In genomic region chr8:84797971-84798370, GRCm38 (mm10) we compare ENCODE assay signal across 10 mouse cellular contexts. TPM values are rescaled to one million over a fixed set of nuclear protein-coding genes. Genes with fewer than 3 reads are reported as not detected.
DNase-seq lines count a peak whose midpoint lies in the region; ATAC-seq and TF ChIP-seq lines count a peak whose summit lies in the region.
"Had no signal": no experiment of that assay in that cellular context is flagged by ENCODE, and none has a peak within 500 bp of the region (broad histone marks: within the 10 kb centered on the region; RNA-seq: fewer than 3 reads in every experiment).

No protein-coding gene starts in this region.

- ATAC-seq in heart, embryonic 12.5 days (ENCODE audit: insufficient number of reproducible peaks, low FRiP score): no peak
- no peak for ATAC-seq in lung, postnatal 0 days
- ATAC-seq in heart, postnatal 0 days (ENCODE audit: insufficient read depth, low read depth): no peak
- no peak for ATAC-seq in neural tube, embryonic 15.5 days (ENCODE audit: low FRiP score)

- peak overlapping the region; percentile 90; the same call in 1 of the 2 replicates for H3K4me3 ChIP-seq in heart, embryonic 12.5 days
- no peak overlapping the region for H3K4me3 ChIP-seq in lung, postnatal 0 days (ENCODE audit: low read depth, low read length)
- no peak overlapping the region; the same call in 1 of the 2 replicates for H3K4me3 ChIP-seq in heart, postnatal 0 days (ENCODE audit: low read depth, low read length)
- H3K4me3 ChIP-seq in neural tube, embryonic 15.5 days (replicated peaks): peak overlapping the region; percentile 58

- TF ChIP-seq CTCF in lung, postnatal 0 days (IDR thresholded peaks at IDR 0.05): no peak
- TF ChIP-seq CTCF in heart, postnatal 0 days (IDR thresholded peaks at IDR 0.05; ENCODE audit: low read depth): no peak

- H3K9ac ChIP-seq in heart, embryonic 12.5 days: peak overlapping the region; percentile 37
- 0 out of 2 replicates have a peak overlapping the region, but pooled peaks have one; percentile 12 for H3K9ac ChIP-seq in lung, postnatal 0 days (replicated peaks; ENCODE audit: low read depth)
- H3K9ac ChIP-seq in heart, postnatal 0 days (replicated peaks; ENCODE audit: low read depth, low read length): no peak overlapping the region
- no peak overlapping the region; the same call in 1 of the 2 replicates for H3K9ac ChIP-seq in neural tube, embryonic 15.5 days (replicated peaks)

- 72% methylated on average over 6 of the region's 6 CpGs for WGBS in heart, embryonic 12.5 days
- 69% methylated on average over 6 of the region's 6 CpGs for WGBS in lung, postnatal 0 days
- 85% methylated on average over 6 of the region's 6 CpGs for WGBS in heart, postnatal 0 days
- 64% methylated on average over 6 of the region's 6 CpGs for WGBS in neural tube, embryonic 15.5 days

- no peak for TF ChIP-seq EP300 in lung, postnatal 0 days (IDR thresholded peaks at IDR 0.05)
- no peak for TF ChIP-seq EP300 in heart, postnatal 0 days (IDR thresholded peaks at IDR 0.05; ENCODE audit: low read depth)

- H3K4me1 ChIP-seq in heart, embryonic 12.5 days (replicated peaks): peaks cover 27% of the 10 kb centered on the region
- peaks cover 8% of the 10 kb centered on the region for H3K4me1 ChIP-seq in lung, postnatal 0 days (ENCODE audit: insufficient read depth, low read depth, low read length)
- H3K4me1 ChIP-seq in heart, postnatal 0 days (ENCODE audit: control insufficient read depth, insufficient read depth): peaks cover 16% of the 10 kb centered on the region
- peaks cover 59% of the 10 kb centered on the region for H3K4me1 ChIP-seq in neural tube, embryonic 15.5 days

- peaks cover 4% of the 10 kb centered on the region; the same call in 1 of the 2 replicates for H3K36me3 ChIP-seq in heart, embryonic 12.5 days
- H3K36me3 ChIP-seq in lung, postnatal 0 days (ENCODE audit: insufficient read depth, low read length): 0 out of 2 replicates have a peak, but pooled peaks cover 6% of the 10 kb centered on the region
- peaks cover 10% of the 10 kb centered on the region; the same call in 1 of the 2 replicates for H3K36me3 ChIP-seq in heart, postnatal 0 days (replicated peaks; ENCODE audit: control insufficient read depth, insufficient read depth, low read length)
- no peaks in the 10 kb centered on the region for H3K36me3 ChIP-seq in neural tube, embryonic 15.5 days

- no peak for DNase-seq in heart, adult 8-10 months (ENCODE audit: low spot score)
- no peak for DNase-seq in lung, postnatal 0 days (ENCODE audit: low spot score)
- no peak for DNase-seq in lung, postnatal 14 days
- DNase-seq in heart, postnatal 0 days (ENCODE audit: low spot score): no peak
- no peak for DNase-seq in kidney, adult 8-10 months
- DNase-seq in thymus, postnatal 4 days: no peak
- DNase-seq: adrenal gland, postnatal 14 days; kidney, adult 11 months had no signal

- H3K27me3 ChIP-seq in heart, embryonic 12.5 days (replicated peaks): peaks cover 87% of the 10 kb centered on the region
- H3K27me3 ChIP-seq in lung, postnatal 0 days (replicated peaks; ENCODE audit: insufficient read depth, low read length): no peaks in the 10 kb centered on the region
- H3K27me3 ChIP-seq in heart, postnatal 0 days (ENCODE audit: control insufficient read depth, insufficient read depth, low read length): no peaks in the 10 kb centered on the region
- peaks cover 81% of the 10 kb centered on the region for H3K27me3 ChIP-seq in neural tube, embryonic 15.5 days (replicated peaks)

- no peaks in the 10 kb centered on the region for H3K9me3 ChIP-seq in heart, embryonic 12.5 days (replicated peaks)
- no peaks in the 10 kb centered on the region for H3K9me3 ChIP-seq in lung, postnatal 0 days (ENCODE audit: low read length)
- H3K9me3 ChIP-seq in heart, postnatal 0 days (replicated peaks; ENCODE audit: control insufficient read depth, low read length): no peaks in the 10 kb centered on the region
- no peaks in the 10 kb centered on the region for H3K9me3 ChIP-seq in neural tube, embryonic 15.5 days (replicated peaks)

- H3K4me2 ChIP-seq in heart, embryonic 12.5 days: peak overlapping the region; percentile 96
- no peak overlapping the region for H3K4me2 ChIP-seq in lung, postnatal 0 days (replicated peaks; ENCODE audit: low read depth, low read length)
- peak overlapping the region; percentile 72; the same call in 1 of the 2 replicates for H3K4me2 ChIP-seq in heart, postnatal 0 days (ENCODE audit: low read depth, low read length)
- peak overlapping the region; percentile 98 for H3K4me2 ChIP-seq in neural tube, embryonic 15.5 days

- H3K27ac ChIP-seq in heart, embryonic 12.5 days (ENCODE audit: poor library complexity, severe bottlenecking): no peak overlapping the region
- H3K27ac ChIP-seq in lung, postnatal 0 days (ENCODE audit: low read length): no peak overlapping the region
- no peak overlapping the region for H3K27ac ChIP-seq in heart, postnatal 0 days (ENCODE audit: low read depth)
- peak overlapping the region; percentile 83 for H3K27ac ChIP-seq in neural tube, embryonic 15.5 days (replicated peaks)

RNA-seq across cellular contexts. Expression of gene Nfix, which starts 2.2 kb away (rescaled TPM):
- 9.2 and 10.9 TPM in 2 replicates for polyA plus RNA-seq in heart, embryonic 12.5 days (2016; fragmentation: Nextera tagmentation; extraction: Ambion mirVana)
- total RNA-seq in heart, adult 8-10 months (2022): 100 to 1,000 TPM; 288 to 356 (median 295) TPM
- 38.8 and 45.1 TPM in 2 replicates for polyA plus RNA-seq in lung, postnatal 0 days (2015; fragmentation: Nextera tagmentation; extraction: Ambion mirVana)
- 41.9 and 48.5 TPM in 2 replicates for total RNA-seq in heart, postnatal 0 days (2014; rRNA removed; ENCODE audit: low replicate concordance)
- polyA plus RNA-seq in heart, postnatal 0 days (2015; fragmentation: Nextera tagmentation; extraction: Ambion mirVana): 18.2 TPM in 2 replicates
- polyA plus RNA-seq in neural tube, embryonic 15.5 days (2015; fragmentation: Nextera tagmentation; extraction: Ambion mirVana): 60.3 and 70.5 TPM in 2 replicates

RNA-seq across cellular contexts. Expression of gene Dand5, which starts 24.7 kb away (rescaled TPM):
- polyA plus RNA-seq in heart, embryonic 12.5 days (2016; fragmentation: Nextera tagmentation; extraction: Ambion mirVana): 4.6 and 6.2 TPM in 2 replicates
- 10 to 100 TPM; 10.3 to 13.2 (median 12.0) TPM for total RNA-seq in heart, adult 8-10 months (2022)
- polyA plus RNA-seq in lung, postnatal 0 days (2015; fragmentation: Nextera tagmentation; extraction: Ambion mirVana): 6.2 and 6.8 TPM in 2 replicates
- 2.1 and 15.4 TPM in 2 replicates for total RNA-seq in heart, postnatal 0 days (2014; rRNA removed; ENCODE audit: low replicate concordance)
- 6.2 and 8.0 TPM in 2 replicates for polyA plus RNA-seq in heart, postnatal 0 days (2015; fragmentation: Nextera tagmentation; extraction: Ambion mirVana)
- polyA plus RNA-seq in neural tube, embryonic 15.5 days (2015; fragmentation: Nextera tagmentation; extraction: Ambion mirVana): 15.7 and 17.2 TPM in 2 replicates

RNA-seq across cellular contexts. Expression of gene Gadd45gip1, which starts 33.4 kb away (rescaled TPM):
- 50.9 and 52.1 TPM in 2 replicates for polyA plus RNA-seq in heart, embryonic 12.5 days (2016; fragmentation: Nextera tagmentation; extraction: Ambion mirVana)
- total RNA-seq in heart, adult 8-10 months (2022): 10 to 100 TPM; 31.0 to 34.9 (median 33.1) TPM
- polyA plus RNA-seq in lung, postnatal 0 days (2015; fragmentation: Nextera tagmentation; extraction: Ambion mirVana): 24.4 and 24.8 TPM in 2 replicates
- total RNA-seq in heart, postnatal 0 days (2014; rRNA removed; ENCODE audit: low replicate concordance): 47.1 and 49.8 TPM in 2 replicates
- polyA plus RNA-seq in heart, postnatal 0 days (2015; fragmentation: Nextera tagmentation; extraction: Ambion mirVana): 48.1 and 50.0 TPM in 2 replicates
- polyA plus RNA-seq in neural tube, embryonic 15.5 days (2015; fragmentation: Nextera tagmentation; extraction: Ambion mirVana): 44.3 and 45.1 TPM in 2 replicates

RNA-seq across cellular contexts. Expression of gene Rad23a, which starts 42.5 kb away (rescaled TPM):
- polyA plus RNA-seq in heart, embryonic 12.5 days (2016; fragmentation: Nextera tagmentation; extraction: Ambion mirVana): 129 and 131 TPM in 2 replicates
- total RNA-seq in heart, adult 8-10 months (2022): 10 to 100 TPM; 82.8 to 92.9 (median 89.3) TPM
- polyA plus RNA-seq in lung, postnatal 0 days (2015; fragmentation: Nextera tagmentation; extraction: Ambion mirVana): 77.9 and 85.7 TPM in 2 replicates
- total RNA-seq in heart, postnatal 0 days (2014; rRNA removed; ENCODE audit: low replicate concordance): 89.2 and 126 TPM in 2 replicates
- 111 and 125 TPM in 2 replicates for polyA plus RNA-seq in heart, postnatal 0 days (2015; fragmentation: Nextera tagmentation; extraction: Ambion mirVana)
- 71.3 and 98.0 TPM in 2 replicates for polyA plus RNA-seq in neural tube, embryonic 15.5 days (2015; fragmentation: Nextera tagmentation; extraction: Ambion mirVana)

RNA-seq across cellular contexts. Expression of gene Calr, which starts 48.8 kb away (rescaled TPM):
- polyA plus RNA-seq in heart, embryonic 12.5 days (2016; fragmentation: Nextera tagmentation; extraction: Ambion mirVana): 747 and 767 TPM in 2 replicates
- 100 to 1,000 TPM; 330 to 410 (median 343) TPM for total RNA-seq in heart, adult 8-10 months (2022)
- polyA plus RNA-seq in lung, postnatal 0 days (2015; fragmentation: Nextera tagmentation; extraction: Ambion mirVana): 318 and 405 TPM in 2 replicates
- 211 and 235 TPM in 2 replicates for total RNA-seq in heart, postnatal 0 days (2014; rRNA removed; ENCODE audit: low replicate concordance)
- 201 and 266 TPM in 2 replicates for polyA plus RNA-seq in heart, postnatal 0 days (2015; fragmentation: Nextera tagmentation; extraction: Ambion mirVana)
- polyA plus RNA-seq in neural tube, embryonic 15.5 days (2015; fragmentation: Nextera tagmentation; extraction: Ambion mirVana): 730 and 802 TPM in 2 replicates

Comparison
In these comparisons a context has a peak if more than half of its experiments do, and no peak if none do; other contexts are left out.
1. H3K4me3 ChIP-seq: peak in heart, embryonic 12.5 days (single experiment) and neural tube, embryonic 15.5 days (single experiment); none in lung, postnatal 0 days (single experiment) and heart, postnatal 0 days (single experiment).
2. H3K9ac ChIP-seq: peak in heart, embryonic 12.5 days (single experiment) and lung, postnatal 0 days (single experiment); none in heart, postnatal 0 days (single experiment) and neural tube, embryonic 15.5 days (single experiment).